Mouse (Mus musculus): Measurements from ENCODE around the gene Dock2. TPM values are rescaled to one million over a fixed set of nuclear protein-coding genes. Genes with fewer than 3 reads are reported as not detected.
A peak's percentile ranks its signal among the peaks of the same experiment; 100 is the strongest.

The Dock2 gene
- total and polyA plus RNA-seq, 3 experiments = 60.9 to 101 (median 77.9) TPM

GRCm38 (mm10) chr11:34276363-34277046, 507.2 kb downstream of the Dock2 start:
- Histone ChIP-seq H3K27me3 (ENCODE audit: control insufficient read depth in 1 of 2, insufficient read depth in 2 of 2, low read length in 2 of 2) (no peaks in the 10 kb centered on the region), H3K4me1 (ENCODE audit: control insufficient read depth in 1 of 2, insufficient read depth in 2 of 2, low read length in 2 of 2) (no peaks in the 10 kb centered on the region), H3K4me3 (ENCODE audit: control insufficient read depth in 1 of 2, insufficient read depth in 1 of 2, low read depth in 2 of 2, low read length in 2 of 2) (no peak overlapping the region), H3K27ac (ENCODE audit: control insufficient read depth, low read depth, low read length) (no peak overlapping the region), H3K9me3 (replicated peaks; ENCODE audit: insufficient read depth, low read length) (no peaks in the 10 kb centered on the region), H3K36me3 (ENCODE audit: control insufficient read depth in 1 of 2, insufficient read depth in 2 of 2, low read length in 2 of 2) (peaks cover 0 to 7% of the 10 kb centered on the region in 2 experiments; a peak in 2 of 4 replicates), H3K9ac (ENCODE audit: control insufficient read depth, low read depth, low read length, poor library complexity, severe bottlenecking) (no peak overlapping the region), H3K79me2 (ENCODE audit: control insufficient read depth, insufficient read depth, low read length, poor library complexity) (no peaks in the 10 kb centered on the region)
- no peak for DNase-seq (ENCODE audit: low read depth, low spot score)
- TF ChIP-seq CHD1 (IDR thresholded peaks at IDR 0.05; ENCODE audit: low read depth, low read length) (no peak), USF1 (IDR thresholded peaks at IDR 0.05; ENCODE audit: low read depth, low read length) (no peak), TBP (IDR thresholded peaks at IDR 0.05; ENCODE audit: low read depth, low read length) (no peak), SMC3 (IDR thresholded peaks at IDR 0.05; ENCODE audit: low read depth, low read length) (no peak)

GRCm38 (mm10) chr11:34275941-34276340, 507.8 kb downstream of the Dock2 start:
- peak; percentile 69 for DNase-seq (ENCODE audit: low read depth, low spot score)
- no peak overlapping the region for H3K27ac ChIP-seq (ENCODE audit: control insufficient read depth, low read depth, low read length)
- TF ChIP-seq CTCF (IDR thresholded peaks at IDR 0.05 in 2 of 3, conservative IDR thresholded peaks at IDR 0.05 in 1 of 3; ENCODE audit: control insufficient read depth in 1 of 3, insufficient read depth in 1 of 3, low read depth in 2 of 3, low read length in 3 of 3, poor library complexity in 1 of 3, severe bottlenecking in 1 of 3) (peak; percentile 90 to 92 (median 91)), E2F4 (IDR thresholded peaks at IDR 0.05; ENCODE audit: borderline replicate concordance, low read depth, low read length) (no peak), SMC3 (IDR thresholded peaks at IDR 0.05; ENCODE audit: low read depth, low read length) (peak; percentile 89), EP300 (IDR thresholded peaks at IDR 0.05; ENCODE audit: low read depth in 1 of 2, low read length in 2 of 2) (no peak), RAD21 (IDR thresholded peaks at IDR 0.05; ENCODE audit: low read depth, low read length) (peak; percentile 91), ELF1 (IDR thresholded peaks at IDR 0.05; ENCODE audit: low read depth, low read length) (0 out of 2 replicates have a peak, but pooled peaks have one; percentile 15), USF2 (IDR thresholded peaks at IDR 0.05; ENCODE audit: borderline replicate concordance in 1 of 2, insufficient read depth in 1 of 2, low read depth in 1 of 2, low read length in 2 of 2) (no peak), CHD2 (IDR thresholded peaks at IDR 0.05; ENCODE audit: low read length) (no peak), ZNF384 (IDR thresholded peaks at IDR 0.05; ENCODE audit: low read depth, low read length) (peak; percentile 43; the same call in 1 of the 2 replicates), ZC3H11A (IDR thresholded peaks at IDR 0.05; ENCODE audit: low read depth, low read length) (peak; percentile 84), ZMIZ1 (IDR thresholded peaks at IDR 0.05; ENCODE audit: low read depth, low read length) (no peak), BHLHE40 (IDR thresholded peaks at IDR 0.05; ENCODE audit: borderline replicate concordance, low read depth, low read length) (0 out of 2 replicates have a peak, but pooled peaks have one; percentile 31)

More at GRCm38 (mm10) chr11:34275941-34276340, 507.8 kb downstream of the Dock2 start:
- H3K4me1 ChIP-seq (ENCODE audit: control insufficient read depth in 1 of 2, insufficient read depth in 2 of 2, low read length in 2 of 2) = no peaks in the 10 kb centered on the region
- no peak overlapping the region for H3K4me3 ChIP-seq (ENCODE audit: control insufficient read depth in 1 of 2, insufficient read depth in 1 of 2, low read depth in 2 of 2, low read length in 2 of 2)
- no peaks in the 10 kb centered on the region for H3K9me3 ChIP-seq (replicated peaks; ENCODE audit: insufficient read depth, low read length)
- peaks cover 0 to 7% of the 10 kb centered on the region in 2 experiments; a peak in 2 of 4 replicates for H3K36me3 ChIP-seq (ENCODE audit: control insufficient read depth in 1 of 2, insufficient read depth in 2 of 2, low read length in 2 of 2)
- H3K79me2 ChIP-seq (ENCODE audit: control insufficient read depth, insufficient read depth, low read length, poor library complexity) = no peaks in the 10 kb centered on the region
- no peak overlapping the region for H3K9ac ChIP-seq (ENCODE audit: control insufficient read depth, low read depth, low read length, poor library complexity, severe bottlenecking)
- no peaks in the 10 kb centered on the region for H3K27me3 ChIP-seq (ENCODE audit: control insufficient read depth in 1 of 2, insufficient read depth in 2 of 2, low read length in 2 of 2)

All from MEL (cell line).